Mouse (Mus musculus): ENCODE measurements at regions not wholly inside any gene's neighbourhood (a gene's known extent, or its start where the extent isn't known, plus 50 kb on each side); places are given as distances from the start of the nearest gene placed in this dataset.

GRCm38 (mm10) chr15:59954345-59954744 lies 62.1 kb downstream of the 4933412E24Rik start:
- no peak for DNase-seq (ENCODE audit: low read depth, low spot score)

GRCm38 (mm10) chr15:59953857-59954256 lies 62.6 kb downstream of the 4933412E24Rik start:
- no peak for DNase-seq (ENCODE audit: low read depth, low spot score)

- peak; percentile 26 for DNase-seq (ENCODE audit: low read depth, low spot score)
Observed at GRCm38 (mm10) chr15:59950617-59951216, 65.7 kb downstream of the 4933412E24Rik start.

GRCm38 (mm10) chr15:59945208-59945607 lies 71.2 kb downstream of the 4933412E24Rik start:
- DNase-seq (ENCODE audit: low read depth, low spot score), result no peak

- DNase-seq (ENCODE audit: low read depth, low spot score), result peak; percentile 30
Observed at GRCm38 (mm10) chr15:59936486-59936885, 79.9 kb downstream of the 4933412E24Rik start.

DNA sequence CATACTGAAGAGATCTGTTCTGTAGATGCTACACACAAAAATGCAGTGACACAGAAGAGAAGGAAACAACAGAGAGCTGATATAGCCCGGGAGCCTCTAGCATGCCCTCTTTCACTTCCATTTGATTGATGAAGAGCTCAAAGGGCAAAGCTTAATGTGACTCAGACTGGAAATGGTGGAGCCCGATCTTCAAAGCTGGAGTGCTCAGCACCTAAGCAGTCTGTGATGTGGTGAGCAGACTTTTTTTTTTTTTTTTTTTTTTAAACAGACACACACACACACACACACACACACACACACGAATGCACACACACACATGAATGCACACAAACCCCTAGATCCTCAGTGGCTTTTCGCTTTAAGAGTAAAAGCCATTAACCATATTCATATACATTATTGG lies 102.6 kb downstream of the 4933412E24Rik start:
- DNase-seq (ENCODE audit: low read depth, low spot score), result no peak

- peak; percentile 5 for DNase-seq (ENCODE audit: low read depth, low spot score)
Observed at GRCm38 (mm10) chr15:59908300-59908699, 108.1 kb downstream of the 4933412E24Rik start.

DNA sequence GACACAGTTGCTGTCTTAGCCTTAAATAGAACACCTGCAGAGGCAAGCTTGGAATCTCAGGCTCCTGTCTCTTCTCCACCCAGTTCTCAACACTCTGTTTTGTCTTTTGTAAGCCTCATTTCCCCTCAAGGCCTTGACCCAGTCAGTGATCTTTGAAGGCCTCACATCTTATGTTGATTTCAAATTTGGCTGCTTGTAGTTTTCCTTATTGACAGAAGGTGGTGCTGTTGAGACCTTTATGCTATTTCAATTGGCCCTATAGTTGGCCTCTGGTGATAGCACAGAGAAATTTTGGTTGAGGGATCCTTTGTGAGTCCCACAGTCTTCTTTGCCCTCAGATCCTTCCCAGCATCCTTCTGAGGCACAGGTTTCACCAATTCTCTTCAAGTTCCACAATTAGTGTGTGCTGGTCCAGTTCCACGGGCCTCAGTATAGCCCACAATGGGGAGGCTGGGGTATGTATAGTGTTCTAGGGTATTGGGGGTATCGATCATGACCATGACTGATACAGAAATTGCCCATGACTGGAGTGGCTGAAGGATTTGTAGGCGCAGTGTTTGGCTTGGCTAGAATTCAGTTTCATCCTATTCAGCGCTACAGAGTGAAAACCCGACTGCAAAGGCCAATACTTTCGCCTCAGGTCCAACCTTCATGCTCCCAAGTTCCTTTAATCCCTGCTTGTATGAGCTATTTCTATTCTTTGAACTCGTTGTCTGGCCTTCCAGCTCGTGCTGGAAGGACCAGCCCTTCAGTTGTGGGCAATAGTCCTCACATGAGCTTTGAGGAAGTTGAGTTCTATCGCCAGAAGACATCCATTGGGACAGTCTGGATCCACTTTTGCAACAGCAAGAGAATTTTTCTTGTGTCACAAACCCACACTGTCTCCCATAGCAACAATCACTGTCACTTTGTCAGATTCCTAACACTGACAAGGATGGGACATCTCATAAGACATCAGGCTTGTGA lies 110.3 kb downstream of the 4933412E24Rik start:
- DNase-seq (ENCODE audit: low read depth, low spot score), result peak; percentile 65

DNA sequence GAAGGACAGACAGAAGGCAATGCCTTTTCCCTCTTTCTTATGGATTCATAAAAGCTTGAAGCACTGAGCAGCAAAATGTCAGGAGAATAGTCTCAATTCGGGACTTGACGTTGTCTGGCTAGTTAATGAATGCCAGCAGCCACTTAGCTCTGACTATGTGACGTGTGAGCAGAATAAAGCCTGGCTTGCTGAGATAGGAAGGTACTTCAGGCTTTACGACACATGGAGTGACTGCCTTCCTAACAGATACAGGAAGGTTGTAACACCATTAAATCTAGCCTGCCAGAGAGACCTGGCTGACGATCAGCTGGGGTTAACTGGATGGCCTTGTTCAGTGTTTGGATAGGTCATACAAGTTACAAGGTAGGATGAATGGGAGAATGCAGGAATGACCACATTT lies 111.7 kb downstream of the 4933412E24Rik start:
- DNase-seq (ENCODE audit: low read depth, low spot score), result no peak

DNA sequence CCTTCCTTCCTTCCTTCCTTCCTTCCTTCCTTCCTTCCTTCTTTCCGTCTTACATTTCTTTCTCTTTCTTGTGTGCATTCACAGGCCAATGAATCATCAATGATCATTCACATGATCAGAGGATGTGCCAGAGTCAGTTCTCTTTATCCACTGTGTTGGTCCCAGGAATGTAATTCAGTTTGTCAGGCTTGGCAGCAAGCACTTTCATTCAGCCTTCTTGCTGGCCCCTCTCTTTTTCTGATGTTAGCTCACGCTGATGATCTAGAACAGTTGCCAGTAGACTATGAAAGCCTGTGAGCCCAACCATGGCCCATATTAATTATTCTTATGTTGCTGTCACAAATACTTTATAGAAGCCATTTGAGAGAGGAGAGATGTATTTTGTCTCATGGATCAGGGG lies 127.4 kb downstream of the 4933412E24Rik start:
- no peak for DNase-seq (ENCODE audit: low read depth, low spot score)

DNA sequence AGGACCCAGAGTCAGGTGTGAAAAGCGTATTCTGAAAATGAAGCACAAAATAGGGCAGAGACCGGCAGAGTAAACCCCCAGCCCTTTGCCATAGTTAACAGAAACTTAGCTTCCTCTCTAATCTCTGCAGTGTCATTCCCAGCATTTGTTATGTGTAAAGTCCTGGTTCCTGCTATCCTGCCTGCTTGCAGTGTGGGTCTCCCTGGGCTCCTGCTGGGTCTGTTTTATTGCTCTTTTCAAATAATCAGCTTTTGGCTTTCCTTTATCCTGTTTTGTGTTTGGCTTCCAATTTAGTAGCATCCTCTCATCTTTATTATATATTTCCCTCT lies 128.3 kb downstream of the 4933412E24Rik start:
- DNase-seq (ENCODE audit: low read depth, low spot score), result no peak

DNA sequence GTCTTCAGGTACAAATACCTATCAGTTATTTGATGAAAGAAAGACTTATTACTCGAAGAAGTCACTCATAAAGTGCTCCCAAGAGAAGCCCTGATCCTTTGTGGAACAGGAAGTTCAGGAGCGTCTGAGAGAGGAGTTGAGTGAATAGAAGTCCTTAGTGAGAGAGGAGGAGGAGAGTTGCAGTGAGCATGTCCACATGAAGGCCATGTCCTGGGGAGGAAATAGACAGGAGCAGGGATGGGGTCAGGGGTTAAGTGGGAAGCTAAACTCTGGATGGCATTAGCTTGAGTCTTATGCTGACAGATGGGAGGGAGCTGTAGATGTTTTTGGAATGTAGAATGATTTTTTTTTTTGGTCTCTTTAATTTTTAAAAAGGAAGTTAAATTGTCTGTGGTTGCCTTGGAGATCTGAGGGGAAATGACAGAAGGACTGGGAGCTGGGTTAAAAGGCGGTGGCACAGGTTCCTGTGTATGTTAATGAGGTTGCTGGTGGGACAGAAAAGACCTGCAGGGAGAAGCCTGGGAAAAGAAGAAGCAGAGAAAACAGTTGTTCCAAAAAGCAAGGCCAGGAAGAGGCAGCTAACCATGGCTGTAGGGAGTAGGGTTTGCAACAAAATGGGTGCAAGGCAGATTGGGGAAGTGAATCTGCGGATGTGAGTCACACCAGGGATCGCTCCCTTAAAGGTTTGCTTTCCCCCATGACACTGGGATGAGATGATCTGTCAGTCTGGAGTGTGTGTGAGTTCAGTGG lies 128.9 kb downstream of the 4933412E24Rik start:
- DNase-seq (ENCODE audit: low read depth, low spot score), result no peak

DNA sequence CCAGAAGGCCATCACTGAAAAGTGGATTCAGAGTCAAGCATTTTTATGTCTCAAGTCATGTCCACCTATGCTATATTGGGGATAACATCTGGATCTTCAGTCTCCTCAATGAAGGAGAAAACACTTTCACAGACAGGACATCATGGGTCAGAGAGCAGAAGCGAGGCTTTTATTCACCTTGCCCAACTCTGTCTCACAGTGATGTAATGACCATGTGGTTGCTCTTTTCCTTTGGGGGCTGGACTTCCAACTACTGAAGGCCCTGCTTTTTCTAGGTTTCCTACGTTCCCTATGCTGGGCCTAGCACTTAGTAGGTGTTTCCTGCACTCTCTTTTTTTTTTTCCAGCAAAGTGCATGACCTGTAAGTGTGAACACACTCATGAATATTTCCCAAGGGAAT lies 130.4 kb downstream of the 4933412E24Rik start:
- no peak for DNase-seq (ENCODE audit: low read depth, low spot score)

GRCm38 (mm10) chr15:59882444-59882843 lies 134.0 kb downstream of the 4933412E24Rik start:
- DNase-seq (ENCODE audit: low read depth, low spot score), result no peak

DNA sequence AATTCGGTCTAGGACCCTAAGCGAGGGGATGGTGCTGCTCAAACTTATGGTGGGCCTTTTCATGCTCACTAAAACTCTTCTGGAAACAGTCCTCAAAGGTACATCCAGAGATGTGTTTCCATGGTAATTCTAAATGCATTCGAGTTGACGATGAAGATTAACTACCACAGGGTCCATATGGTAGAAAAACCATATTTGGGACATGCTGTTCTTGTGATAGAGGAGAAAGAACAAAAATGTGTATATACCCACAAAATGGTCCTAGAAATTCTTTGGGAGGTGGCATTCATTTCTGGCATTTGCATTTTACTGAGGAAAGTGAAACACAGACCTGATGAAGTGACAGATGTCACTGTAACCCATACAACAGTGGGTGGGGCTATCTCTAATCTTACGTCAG lies 136.0 kb downstream of the 4933412E24Rik start:
- no peak for DNase-seq (ENCODE audit: low read depth, low spot score)

DNA sequence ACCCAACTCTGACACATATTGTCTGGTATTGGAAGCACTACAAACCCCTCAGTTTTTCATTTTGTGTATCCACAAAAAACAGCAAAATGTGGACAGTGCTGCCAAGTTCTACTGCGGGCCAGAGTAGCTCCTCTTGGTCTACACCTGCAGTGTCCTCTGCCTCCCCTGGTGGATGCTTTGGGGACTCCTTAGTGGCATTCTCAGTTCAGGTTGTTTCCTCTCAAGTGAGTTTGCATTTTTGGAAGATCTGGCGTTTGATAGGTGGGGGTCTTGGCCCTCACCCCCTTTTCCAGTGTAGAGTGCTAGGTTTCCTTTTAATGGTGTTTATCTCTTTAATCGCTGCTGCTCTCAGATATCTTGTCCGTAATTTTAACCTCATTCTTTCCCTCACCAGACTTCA lies 137.1 kb downstream of the 4933412E24Rik start:
- no peak for DNase-seq (ENCODE audit: low read depth, low spot score)

DNA sequence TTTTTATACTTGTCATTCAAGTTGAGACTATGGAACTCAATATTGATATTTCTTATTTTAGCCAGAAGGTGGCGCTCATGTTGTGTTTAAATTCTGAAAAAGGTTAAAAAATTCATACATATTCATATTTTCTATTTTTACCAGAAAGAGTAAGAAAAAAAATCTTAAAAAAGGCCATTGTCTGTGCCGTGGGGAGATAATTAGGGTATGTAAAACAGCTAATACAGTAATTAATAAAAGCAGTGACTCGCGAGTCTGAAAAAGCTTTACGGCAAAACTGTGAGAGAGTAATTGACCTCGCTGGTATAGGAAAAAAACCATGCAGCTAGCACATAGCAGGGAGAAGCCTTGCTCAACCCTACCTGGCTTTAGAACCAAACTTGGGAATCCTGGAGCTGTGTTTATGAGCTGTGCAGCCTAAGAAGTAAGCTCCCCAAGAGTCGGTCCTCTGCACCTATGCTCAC lies 140.1 kb downstream of the 4933412E24Rik start:
- DNase-seq (ENCODE audit: low read depth, low spot score), result peak; percentile 61

DNA sequence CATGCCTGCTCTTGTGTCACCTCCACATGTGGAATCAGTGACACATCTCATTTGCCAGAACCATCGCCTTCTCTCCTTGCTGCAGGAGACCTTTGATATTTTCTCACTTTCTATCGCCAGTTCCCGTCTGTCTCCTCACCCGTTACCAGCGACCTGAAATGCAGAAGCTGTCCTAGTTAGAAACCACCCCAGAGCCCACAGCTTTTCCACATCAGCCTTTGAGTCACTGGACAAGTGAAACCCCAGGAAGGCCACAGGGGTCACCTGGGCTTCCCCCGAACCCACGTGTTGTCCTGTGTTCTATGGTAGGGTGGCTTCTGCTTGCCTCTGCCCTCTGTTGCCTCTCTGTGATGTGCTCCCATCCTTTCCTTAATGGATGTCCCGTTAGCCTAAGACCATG lies 149.7 kb downstream of the 4933412E24Rik start:
- DNase-seq (ENCODE audit: low read depth, low spot score), result no peak

DNA sequence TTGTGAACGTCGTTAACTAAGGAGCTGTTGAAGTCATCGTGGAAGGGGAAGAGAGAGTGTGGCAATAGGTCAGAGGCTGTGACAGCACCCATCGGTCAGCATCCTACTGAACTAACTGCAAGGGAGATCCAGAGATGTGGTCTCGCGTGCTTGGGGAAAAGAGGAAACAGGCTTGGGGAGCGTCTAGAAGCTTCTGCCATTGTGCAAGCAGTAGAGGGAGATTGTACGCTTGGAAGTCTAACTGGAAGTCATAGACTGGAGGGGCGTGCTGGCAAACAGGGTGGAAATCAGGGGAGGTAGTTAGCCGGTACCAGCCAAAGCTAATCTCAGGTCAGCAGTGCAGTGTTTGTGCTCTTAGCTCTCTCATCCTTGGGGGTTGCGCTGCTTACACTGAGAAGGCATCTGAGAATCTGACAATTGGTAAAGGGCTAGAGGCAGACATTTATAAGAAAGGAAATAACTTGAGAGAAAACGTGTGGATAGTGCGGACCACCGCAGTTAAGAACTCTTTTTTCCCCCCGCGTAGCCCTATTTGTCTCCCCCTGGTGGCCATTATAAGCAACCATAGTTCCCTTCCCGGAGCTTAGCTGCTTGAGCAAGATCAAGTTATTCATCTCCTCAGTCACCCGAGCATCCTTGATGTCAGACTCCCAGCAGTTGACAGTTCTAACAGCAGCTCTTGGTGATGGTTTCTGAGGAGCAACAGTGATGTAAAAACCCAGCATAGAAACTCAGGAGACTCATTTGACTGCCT lies 151.5 kb downstream of the 4933412E24Rik start:
- peak; percentile 33 for DNase-seq (ENCODE audit: low read depth, low spot score)

DNA sequence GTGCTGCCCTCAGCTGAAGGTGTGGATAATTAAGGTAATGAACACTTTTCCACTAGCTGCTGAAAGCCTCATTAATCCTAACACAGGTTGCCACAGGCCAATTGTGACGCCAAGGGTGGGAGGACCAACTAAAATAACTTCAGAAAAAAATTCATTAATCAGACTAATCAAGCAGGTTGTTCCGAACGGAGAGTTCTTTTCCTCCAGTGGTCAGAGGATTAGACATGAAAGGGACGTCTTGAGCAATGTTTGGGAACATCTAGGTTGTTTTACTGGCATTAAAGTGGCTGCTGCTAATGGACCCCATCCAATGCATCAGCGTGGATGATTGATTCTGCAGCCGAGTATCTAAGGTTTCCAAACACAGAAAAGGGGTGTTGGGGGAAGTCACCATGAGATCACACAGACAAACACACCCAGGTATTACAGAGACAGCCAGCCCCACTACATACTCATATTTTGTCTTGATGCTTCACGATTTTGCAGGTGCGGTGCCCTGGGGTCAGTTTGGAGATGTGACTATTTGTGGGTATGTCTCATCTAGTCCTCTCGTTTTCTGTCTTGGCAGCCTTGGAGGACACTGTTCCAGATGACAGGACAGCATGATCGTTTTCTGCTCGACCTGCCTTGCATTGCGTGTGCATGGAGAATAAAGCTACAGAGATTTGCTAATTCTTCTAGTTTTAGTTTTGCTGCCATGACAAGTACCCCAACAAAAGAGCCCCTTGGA lies 164.0 kb downstream of the 4933412E24Rik start:
- no peak for DNase-seq (ENCODE audit: low read depth, low spot score)

All from 3T3-L1 (cell line).